ENCODE assay signal across 20 mouse cellular contexts in genomic region chr11:107401839-107402590, GRCm38 (mm10).
DNase-seq lines count a peak whose midpoint lies in the region; ATAC-seq and TF ChIP-seq lines count a peak whose summit lies in the region.
"Had no signal": no experiment of that assay in that cellular context is flagged by ENCODE, and none has a peak within 500 bp of the region (broad histone marks: within the 10 kb centered on the region; RNA-seq: fewer than 3 reads in every experiment).

No protein-coding gene starts in this region.

- H3K4me1 ChIP-seq in intestine, postnatal 0 days (replicated peaks; ENCODE audit: control insufficient read depth, insufficient read depth, low read length): no peaks in the 10 kb centered on the region
- 0 out of 2 replicates have a peak, but pooled peaks cover 4% of the 10 kb centered on the region for H3K4me1 ChIP-seq in intestine, embryonic 15.5 days (replicated peaks)
- H3K4me1 ChIP-seq in liver, embryonic 15.5 days (replicated peaks): peaks cover 74% of the 10 kb centered on the region

- ATAC-seq in intestine, postnatal 0 days: no peak
- ATAC-seq in intestine, embryonic 15.5 days: no peak
- no peak for ATAC-seq in liver, embryonic 15.5 days (ENCODE audit: insufficient read depth)
- peak; percentile 37; the same call in 1 of the 2 replicates for ATAC-seq in common myeloid progenitor, adult 5-6 weeks (replicated peaks; ENCODE audit: low read depth, poor library complexity, severe bottlenecking)
- ATAC-seq: forebrain, embryonic 16.5 days; midbrain, embryonic 16.5 days had no signal

- no peak for DNase-seq in liver
- DNase-seq in embryo, embryonic 10.5 days (ENCODE audit: low spot score): no peak
- no peak for DNase-seq in spleen, adult 12 weeks (ENCODE audit: low spot score)
- DNase-seq: adrenal gland, postnatal 10 days; cerebellum, adult 9-11 months; heart, postnatal 4 days; kidney, adult 8-10 months; layer of hippocampus, postnatal 36 days; left cerebral cortex, postnatal 4 days; lung, postnatal 14 days; right cerebral cortex, postnatal 25 days; thymus, adult 2 months had no signal

- no peaks in the 10 kb centered on the region for H3K27me3 ChIP-seq in intestine, postnatal 0 days (replicated peaks; ENCODE audit: control insufficient read depth, insufficient read depth, low read length)
- H3K27me3 ChIP-seq in intestine, embryonic 15.5 days (replicated peaks): no peaks in the 10 kb centered on the region
- H3K27me3 ChIP-seq in liver, embryonic 15.5 days: no peaks in the 10 kb centered on the region
- H3K27me3 ChIP-seq: hindbrain, embryonic 15.5 days; stomach, embryonic 15.5 days had no signal

- H3K9me3 ChIP-seq in intestine, postnatal 0 days (ENCODE audit: control insufficient read depth): no peaks in the 10 kb centered on the region
- no peaks in the 10 kb centered on the region for H3K9me3 ChIP-seq in intestine, embryonic 15.5 days
- no peaks in the 10 kb centered on the region for H3K9me3 ChIP-seq in liver, embryonic 15.5 days (replicated peaks)
- H3K9me3 ChIP-seq: hindbrain, embryonic 15.5 days; stomach, embryonic 15.5 days had no signal

- no peaks in the 10 kb centered on the region for H3K36me3 ChIP-seq in intestine, postnatal 0 days (ENCODE audit: control insufficient read depth, insufficient read depth)
- H3K36me3 ChIP-seq in intestine, embryonic 15.5 days: no peaks in the 10 kb centered on the region
- H3K36me3 ChIP-seq in liver, embryonic 15.5 days (replicated peaks): no peaks in the 10 kb centered on the region
- H3K36me3 ChIP-seq: hindbrain, embryonic 15.5 days; stomach, embryonic 15.5 days had no signal

- peak; percentile 30; the same call in 1 of the 2 replicates for TF ChIP-seq CTCF in intestine, postnatal 0 days (IDR thresholded peaks at IDR 0.05; ENCODE audit: low read depth)

- no peak overlapping the region for H3K9ac ChIP-seq in intestine, postnatal 0 days (ENCODE audit: low read depth, low read length)
- no peak overlapping the region for H3K9ac ChIP-seq in intestine, embryonic 15.5 days
- no peak overlapping the region for H3K9ac ChIP-seq in liver, embryonic 15.5 days
- H3K9ac ChIP-seq: hindbrain, embryonic 15.5 days; stomach, embryonic 15.5 days had no signal

- no peak overlapping the region for H3K4me2 ChIP-seq in intestine, postnatal 0 days (replicated peaks; ENCODE audit: low read depth)
- no peak overlapping the region for H3K4me2 ChIP-seq in intestine, embryonic 15.5 days (replicated peaks)
- H3K4me2 ChIP-seq in liver, embryonic 15.5 days: no peak overlapping the region
- H3K4me2 ChIP-seq: hindbrain, embryonic 15.5 days; stomach, embryonic 15.5 days had no signal

- H3K27ac ChIP-seq in intestine, postnatal 0 days (ENCODE audit: low read depth, low read length): no peak overlapping the region
- no peak overlapping the region for H3K27ac ChIP-seq in intestine, embryonic 15.5 days
- H3K27ac ChIP-seq in liver, embryonic 15.5 days (replicated peaks): peak overlapping the region; percentile 38; the same call in 1 of the 2 replicates
- H3K27ac ChIP-seq: hindbrain, embryonic 15.5 days; stomach, embryonic 15.5 days had no signal

- 86% methylated on average over 5 of the region's 5 CpGs for WGBS in intestine, postnatal 0 days
- 89% methylated on average over 5 of the region's 5 CpGs for WGBS in intestine, embryonic 15.5 days
- 88% methylated on average over 5 of the region's 5 CpGs for WGBS in liver, embryonic 15.5 days (ENCODE audit: insufficient replicate concordance)

- H3K4me3 ChIP-seq in intestine, postnatal 0 days (ENCODE audit: low read depth, low read length): no peak overlapping the region
- no peak overlapping the region for H3K4me3 ChIP-seq in intestine, embryonic 15.5 days (replicated peaks)
- H3K4me3 ChIP-seq in liver, embryonic 15.5 days (replicated peaks): no peak overlapping the region
- H3K4me3 ChIP-seq: hindbrain, embryonic 15.5 days; stomach, embryonic 15.5 days had no signal
